Mouse (Mus musculus) CD4-positive, CD25-positive, alpha-beta regulatory T cell, adult 4 months (primary cell): ENCODE data around the gene Olfr750. TPM values are rescaled to one million over a fixed set of nuclear protein-coding genes. Genes with fewer than 3 reads are reported as not detected.

Source experiments
- ATAC-seq: one replicate; pipeline ENCODE4 v1.8.0; 2017
- polyA plus RNA-seq, 2 experiments: library from polyadenylated mRNA; unstranded; fragments of 100-300 nt; shearing (Covaris generic); gene quantifications; one replicate each; pipeline ENCODE4 v1.2.1; 2017

The Olfr750 gene
- polyA plus RNA-seq, 2 experiments from 2014 or later: not detected

GRCm38 (mm10) chr14:51026391-51027133, 47.7 kb downstream of the Olfr750 start:
- ATAC-seq: peak; percentile 98

- no peak for ATAC-seq
These were observed 49.4 kb downstream of the Olfr750 start for GRCm38 (mm10) chr14:51024820-51025219.

GRCm38 (mm10) chr14:51023457-51023856, 50.8 kb downstream of the Olfr750 start:
- ATAC-seq: no peak

- ATAC-seq: no peak
These were observed 57.0 kb downstream of the Olfr750 start for GRCm38 (mm10) chr14:51017256-51017655.

Other genes starting within 250 kb of the Olfr750 start
- gene Tep1, start 203.9 kb downstream of the Olfr750 start, polyA plus RNA-seq: 10 to 100 TPM; 16.1 to 24.3 TPM
- gene Klhl33, start 176.9 kb downstream of the Olfr750 start, polyA plus RNA-seq: under 1 TPM in 1 of 2 experiments, not detected in 1; 0.15 TPM
- gene Osgep, start 149.5 kb downstream of the Olfr750 start, polyA plus RNA-seq: 100 to 1,000 TPM in 1 of 2 experiments, 10 to 100 TPM in 1; 85.3 to 100 TPM
- 100 to 1,000 TPM in 1 of 2 experiments, 10 to 100 TPM in 1; 74.0 to 103 TPM for gene Apex1, start 149.5 kb downstream of the Olfr750 start, polyA plus RNA-seq
- gene Pip4p1, start 143.6 kb downstream of the Olfr750 start, polyA plus RNA-seq: 1 to 10 TPM; 2.9 to 3.4 TPM
- 10 to 100 TPM; 61.1 to 62.9 TPM for gene Pnp, start 143.4 kb downstream of the Olfr750 start, polyA plus RNA-seq
- 1 to 10 TPM; 3.4 to 9.3 TPM for gene Gm49342, start 129.9 kb downstream of the Olfr750 start, polyA plus RNA-seq
- gene Pnp2, start 118.4 kb downstream of the Olfr750 start, polyA plus RNA-seq: 1 to 10 TPM; 1.1 to 1.2 TPM
- gene Rnase10, start 66.7 kb downstream of the Olfr750 start, polyA plus RNA-seq: not detected
- not detected for gene Rnase9, start 32.6 kb downstream of the Olfr750 start, polyA plus RNA-seq
- gene Rnase11, start 24.3 kb downstream of the Olfr750 start, polyA plus RNA-seq: not detected
- gene Rnase12, start 16.8 kb downstream of the Olfr750 start, polyA plus RNA-seq: not detected
- gene Rnase4, start 16.6 kb upstream of the Olfr750 start, polyA plus RNA-seq: 10 to 100 TPM in 1 of 2 experiments, 1 to 10 TPM in 1; 9.8 to 16.6 TPM
- 1 to 10 TPM; 4.0 to 5.0 TPM for gene Ang, start 16.7 kb upstream of the Olfr750 start, polyA plus RNA-seq
- not detected for gene Eddm3b, start 40.0 kb upstream of the Olfr750 start, polyA plus RNA-seq
- gene Rnase6, start 49.5 kb upstream of the Olfr750 start, polyA plus RNA-seq: 1 to 10 TPM; 1.6 to 5.9 TPM
- not detected for gene Rnase1, start 72.3 kb upstream of the Olfr750 start, polyA plus RNA-seq
- not detected for gene Rnase2b, start 87.8 kb upstream of the Olfr750 start, polyA plus RNA-seq
- gene Ang2, start 124.7 kb upstream of the Olfr750 start, polyA plus RNA-seq: not detected
- gene Ear14, start 129.0 kb upstream of the Olfr750 start, polyA plus RNA-seq: not detected
- gene Rnase2a, start 181.7 kb upstream of the Olfr750 start, polyA plus RNA-seq: not detected